In the genomic region with DNA sequence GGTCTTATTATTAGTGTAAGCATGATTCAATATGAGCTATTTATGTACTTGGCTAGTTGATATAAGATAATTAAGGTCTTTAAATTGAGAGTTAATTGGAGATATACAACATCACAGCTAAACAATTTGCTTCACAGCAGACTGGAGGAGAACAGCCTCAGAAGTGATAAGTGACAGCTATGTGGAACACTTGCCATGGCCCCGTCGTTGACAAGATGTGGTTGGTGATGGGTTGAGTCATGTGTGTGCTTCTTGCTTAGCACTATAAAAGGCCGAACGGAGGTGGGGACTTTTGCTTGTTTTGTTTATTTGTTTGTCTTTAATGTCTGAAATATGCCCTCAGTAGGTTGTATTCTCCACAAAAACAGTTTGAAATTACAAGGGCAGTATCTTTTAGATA, we compare ENCODE assay signal across 25 mouse cellular contexts. TPM values are rescaled to one million over a fixed set of nuclear protein-coding genes. Genes with fewer than 3 reads are reported as not detected.
A peak's percentile ranks its signal among the peaks of the same experiment; 100 is the strongest.
DNase-seq lines count a peak whose midpoint lies in the region; ATAC-seq and TF ChIP-seq lines count a peak whose summit lies in the region.
"Had no signal": no experiment of that assay in that cellular context is flagged by ENCODE, and none has a peak within 500 bp of the region (broad histone marks: within the 10 kb centered on the region; RNA-seq: fewer than 3 reads in every experiment).

No protein-coding gene starts in this region.

- H3K9me3 ChIP-seq in heart, embryonic 15.5 days (replicated peaks) = no peaks in the 10 kb centered on the region
- no peaks in the 10 kb centered on the region for H3K9me3 ChIP-seq in heart, embryonic 10.5 days
- no peaks in the 10 kb centered on the region for H3K9me3 ChIP-seq in heart, postnatal 0 days (replicated peaks; ENCODE audit: control insufficient read depth, low read length)
- H3K9me3 ChIP-seq: forebrain, embryonic 10.5 days; forebrain, embryonic 13.5 days; hindbrain, embryonic 12.5 days; hindbrain, embryonic 15.5 days; kidney, embryonic 15.5 days had no signal

- H3K27ac ChIP-seq in heart, embryonic 15.5 days = peak overlapping the region; percentile 58
- no peak overlapping the region for H3K27ac ChIP-seq in heart, embryonic 10.5 days
- H3K27ac ChIP-seq in heart, postnatal 0 days (ENCODE audit: low read depth) = peak overlapping the region; percentile 57
- H3K27ac ChIP-seq: forebrain, embryonic 10.5 days; forebrain, embryonic 13.5 days; hindbrain, embryonic 12.5 days; hindbrain, embryonic 15.5 days; kidney, embryonic 15.5 days had no signal

- H3K36me3 ChIP-seq in heart, embryonic 15.5 days = no peaks in the 10 kb centered on the region
- peaks cover 10% of the 10 kb centered on the region; the same call in 1 of the 2 replicates for H3K36me3 ChIP-seq in heart, embryonic 10.5 days
- 0 out of 2 replicates have a peak, but pooled peaks cover 2% of the 10 kb centered on the region for H3K36me3 ChIP-seq in heart, postnatal 0 days (replicated peaks; ENCODE audit: control insufficient read depth, insufficient read depth, low read length)
- H3K36me3 ChIP-seq: forebrain, embryonic 10.5 days; hindbrain, embryonic 12.5 days; hindbrain, embryonic 15.5 days; kidney, embryonic 15.5 days had no signal

- peak; percentile 78 for ATAC-seq in heart, embryonic 15.5 days (replicated peaks; ENCODE audit: insufficient number of reproducible peaks, insufficient read depth, low FRiP score, low read depth)
- peak; percentile 89 for ATAC-seq in heart, postnatal 0 days (ENCODE audit: insufficient read depth, low read depth)
- ATAC-seq: activated CD4-positive, CD25-positive, alpha-beta regulatory T cell, adult 4 months; CD4-positive, CD25-positive, alpha-beta regulatory T cell, adult 4 months; forebrain, embryonic 13.5 days; forebrain, embryonic 16.5 days; intestine, postnatal 0 days had no signal

- WGBS in heart, embryonic 15.5 days = 26% methylated on average over 4 of the region's 4 CpGs
- WGBS in heart, embryonic 10.5 days = 20% methylated on average over 4 of the region's 4 CpGs
- 28% methylated on average over 4 of the region's 4 CpGs for WGBS in heart, postnatal 0 days

- no peaks in the 10 kb centered on the region for H3K27me3 ChIP-seq in heart, embryonic 15.5 days
- no peaks in the 10 kb centered on the region for H3K27me3 ChIP-seq in heart, embryonic 10.5 days (ENCODE audit: insufficient read depth, poor library complexity, severe bottlenecking)
- H3K27me3 ChIP-seq in heart, postnatal 0 days (ENCODE audit: control insufficient read depth, insufficient read depth, low read length) = no peaks in the 10 kb centered on the region
- H3K27me3 ChIP-seq: forebrain, embryonic 13.5 days; hindbrain, embryonic 12.5 days; hindbrain, embryonic 15.5 days; kidney, embryonic 15.5 days had no signal

- TF ChIP-seq EP300 in heart, postnatal 0 days (IDR thresholded peaks at IDR 0.05; ENCODE audit: low read depth) = 0 out of 2 replicates have a peak, but pooled peaks have one; percentile 31

- no peak overlapping the region for H3K4me3 ChIP-seq in heart, embryonic 15.5 days
- H3K4me3 ChIP-seq in heart, embryonic 10.5 days = no peak overlapping the region
- H3K4me3 ChIP-seq in heart, postnatal 0 days (ENCODE audit: low read depth, low read length) = no peak overlapping the region
- H3K4me3 ChIP-seq: forebrain, embryonic 10.5 days; forebrain, embryonic 13.5 days; hindbrain, embryonic 12.5 days; hindbrain, embryonic 15.5 days; kidney, embryonic 15.5 days had no signal

- no peak for TF ChIP-seq CTCF in heart, postnatal 0 days (IDR thresholded peaks at IDR 0.05; ENCODE audit: low read depth)

- no peak overlapping the region for H3K4me2 ChIP-seq in heart, embryonic 15.5 days
- peak overlapping the region; percentile 15 for H3K4me2 ChIP-seq in heart, postnatal 0 days (ENCODE audit: low read depth, low read length)
- H3K4me2 ChIP-seq: forebrain, embryonic 13.5 days; hindbrain, embryonic 12.5 days; hindbrain, embryonic 15.5 days; kidney, embryonic 15.5 days had no signal

- DNase-seq in heart, adult 8-10 months (ENCODE audit: low spot score) = peak; percentile 22
- no peak for DNase-seq in heart, adult 11 months
- no peak for DNase-seq in heart, embryonic 10.5 days (ENCODE audit: low spot score)
- peak; percentile 81 for DNase-seq in heart, postnatal 0 days (ENCODE audit: low spot score)
- DNase-seq in kidney, adult 8-10 months = no peak
- no peak for DNase-seq in T-cell, adult 2 months (ENCODE audit: low spot score)
- DNase-seq: adrenal gland, adult 8-10 months; adrenal gland, postnatal 25 days; cerebellum, adult 18-20 months; cerebellum, adult 9-10 months; cerebellum, postnatal 14 days; gastrocnemius, postnatal 10 days; gastrocnemius, postnatal 36 days; kidney, adult 2 months had no signal

- H3K9ac ChIP-seq in heart, embryonic 15.5 days = no peak overlapping the region
- H3K9ac ChIP-seq in heart, postnatal 0 days (replicated peaks; ENCODE audit: low read depth, low read length) = no peak overlapping the region
- H3K9ac ChIP-seq: forebrain, embryonic 13.5 days; hindbrain, embryonic 12.5 days; hindbrain, embryonic 15.5 days; kidney, embryonic 15.5 days had no signal

- H3K4me1 ChIP-seq in heart, embryonic 15.5 days (replicated peaks) = peaks cover 28% of the 10 kb centered on the region
- peaks cover 34% of the 10 kb centered on the region for H3K4me1 ChIP-seq in heart, embryonic 10.5 days
- H3K4me1 ChIP-seq in heart, postnatal 0 days (ENCODE audit: control insufficient read depth, insufficient read depth) = peaks cover 33% of the 10 kb centered on the region
- H3K4me1 ChIP-seq: forebrain, embryonic 13.5 days; hindbrain, embryonic 15.5 days had no signal

RNA-seq across cellular contexts. Expression of a gene that starts 51.2 kb away (rescaled TPM):
- 100 to 1,000 TPM; 172 to 203 (median 189) TPM for total RNA-seq in heart, adult 8-10 months (2022)
- 173 and 181 TPM in 2 replicates for polyA plus RNA-seq in heart, embryonic 15.5 days (2015; fragmentation: Nextera tagmentation; extraction: Ambion mirVana)
- polyA plus RNA-seq in heart, embryonic 10.5 days (2016; fragmentation: Nextera tagmentation; extraction: Ambion mirVana) = 167 and 228 TPM in 2 replicates
- 103 and 111 TPM in 2 replicates for total RNA-seq in heart, postnatal 0 days (2014; rRNA removed; ENCODE audit: low replicate concordance)
- polyA plus RNA-seq in heart, postnatal 0 days (2015; fragmentation: Nextera tagmentation; extraction: Ambion mirVana) = 121 and 127 TPM in 2 replicates
- total RNA-seq: granulocyte monocyte progenitor cell, adult 5-6 weeks had no signal

Comparison
In these comparisons a context has a peak if more than half of its experiments do, and no peak if none do; other contexts are left out.
1. DNase-seq: peak in heart, adult 8-10 months (single experiment) and heart, postnatal 0 days (single experiment); none in heart, adult 11 months (single experiment), heart, embryonic 10.5 days (single experiment), kidney, adult 8-10 months (0 of 2) and T-cell, adult 2 months (single experiment).